Mouse (Mus musculus) G1E (cell line): Measurements from ENCODE around the gene Ncf4. TPM values are rescaled to one million over a fixed set of nuclear protein-coding genes. Genes with fewer than 3 reads are reported as not detected.

Experiments used
- ATAC-seq: 2 replicates; pipeline ENCODE4 v1.8.0; 2016; ENCODE audit warnings: mild to moderate bottlenecking; ENCODE audit not compliant: insufficient number of reproducible peaks, poor library complexity, low FRiP score, severe bottlenecking; ENCODE audit errors: extremely low read depth
- DNase-seq: peaks from one replicate; pipeline ENCODE4 v3.0.0; 2012; ENCODE audit warnings: low spot score
- H3K27me3 ChIP-seq: 2 replicates; pipeline ENCODE4 v1.6.1; 2012; ENCODE audit warnings: mild to moderate bottlenecking, low read length, inconsistent platforms; ENCODE audit not compliant: insufficient read depth
- H3K36me3 ChIP-seq: replicated peaks from 2 replicates; pipeline ENCODE3; 2012; ENCODE audit warnings: mild to moderate bottlenecking, inconsistent platforms
- H3K4me1 ChIP-seq: 2 replicates; pipeline ENCODE4 v1.6.1; 2012; ENCODE audit warnings: low read depth, low read length, inconsistent platforms, mixed read lengths; ENCODE audit not compliant: insufficient read depth
- H3K4me3 ChIP-seq: 2 replicates; pipeline ENCODE4 v1.5.1; 2012; ENCODE audit warnings: low read depth, mild to moderate bottlenecking, inconsistent platforms, low read length, moderate library complexity, mixed read lengths
- H3K9me3 ChIP-seq: replicated peaks from 2 replicates; pipeline ENCODE4 v1.6.1; 2012; ENCODE audit warnings: inconsistent platforms
- CTCF ChIP-seq: IDR thresholded peaks from 2 replicates; pipeline ENCODE4 v1.5.1; 2012; ENCODE audit warnings: low read depth, low read length, inconsistent platforms, mixed read lengths
- GATA1 ChIP-seq: IDR thresholded peaks from 2 replicates; pipeline ENCODE4 v1.6.1; 2012; ENCODE audit warnings: borderline replicate concordance, low read length, inconsistent platforms, mixed read lengths
- GATA2 ChIP-seq: IDR thresholded peaks from 2 replicates; pipeline ENCODE4 v1.6.1; 2012; ENCODE audit warnings: low read depth, low read length, inconsistent platforms, borderline replicate concordance
- POLR2AphosphoS5 ChIP-seq: IDR thresholded peaks from 2 replicates; pipeline ENCODE4 v1.6.1; 2012; ENCODE audit warnings: low read depth, low read length, inconsistent platforms; ENCODE audit not compliant: insufficient replicate concordance
- TAL1 ChIP-seq: conservative IDR thresholded peaks from 2 replicates; pipeline ENCODE4 v1.6.1; 2012; ENCODE audit warnings: low read depth, low read length, inconsistent platforms, mixed read lengths
- polyA plus RNA-seq: library from polyadenylated mRNA; stranded (reverse); fragments of >175 nt; gene quantifications from 2 replicates; pipeline ENCODE4 v1.2.3, GENCODE M21; 2012
- total RNA-seq, 2 experiments: library from RNA; stranded (forward) in 1 of 2; stranded (reverse) in 1 of 2; fragments of 200-1000 nt in 1 of 2; fragments of >200 nt in 1 of 2; fragmentation: Nextera tagmentation in 1 of 2; gene quantifications; 2 replicates each; pipeline ENCODE4 v1.2.3; 2014 to 2017

The Ncf4 gene
- total RNA-seq (2014; fragmentation: Nextera tagmentation) (16.1 and 19.0 TPM in 2 replicates), total RNA-seq (2017) (64.1 and 67.1 TPM in 2 replicates), polyA plus RNA-seq (3.2 and 4.5 TPM in 2 replicates)

DNA sequence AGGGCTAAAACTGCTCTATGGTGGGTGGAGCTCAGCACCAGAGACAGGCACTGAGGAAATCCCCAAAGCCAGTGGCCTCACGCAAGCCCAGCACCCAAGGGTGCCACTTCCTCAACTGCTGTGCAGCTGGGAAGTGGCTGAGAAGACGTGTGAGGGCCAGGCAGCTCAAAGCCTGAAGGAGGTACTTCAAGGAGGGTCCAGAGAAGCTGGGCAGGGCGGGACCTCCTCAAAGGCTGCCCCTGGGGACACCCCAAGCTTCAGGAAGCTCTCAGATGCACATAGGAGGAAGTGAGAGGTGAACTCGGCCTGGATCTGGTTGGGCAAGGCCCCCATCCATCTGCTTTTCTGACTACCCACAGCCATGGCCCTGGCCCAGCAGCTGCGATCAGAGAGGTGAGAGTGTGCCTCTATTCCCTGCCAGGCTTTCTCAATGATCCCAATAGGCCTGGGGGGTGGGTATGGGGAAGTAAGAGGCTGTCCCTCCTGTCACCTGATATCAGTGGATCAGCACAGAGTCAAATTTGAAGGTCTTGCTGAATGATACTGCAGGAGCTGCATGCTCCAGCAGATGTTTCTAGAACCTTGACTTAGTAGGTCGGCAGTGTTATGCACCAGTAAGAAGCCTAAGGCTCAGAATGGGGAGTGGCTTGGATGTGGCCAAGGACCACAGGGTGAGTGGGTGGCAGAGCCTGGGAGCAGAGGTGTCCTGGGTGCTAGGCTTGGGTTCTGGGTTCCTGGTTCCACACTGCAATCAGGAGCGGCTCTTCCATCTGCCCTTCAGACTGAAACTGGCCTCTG lies at the start of gene Ncf4:
Gene Ncf4 (plus strand): TSS at position 107 of the 798 bp plus-strand sequence.
- Histone ChIP-seq H3K4me3 (peak within 1 kb of the TSS; percentile 30; the same call in 1 of the 2 replicates), H3K4me1 (peaks cover 19% of the 10 kb centered on the region), H3K36me3 (no peaks in the 10 kb centered on the region), H3K9me3 (no peaks in the 10 kb centered on the region), H3K27me3 (peaks cover 77% of the 10 kb centered on the region)
- no peak for TF ChIP-seq GATA1
- no peak for TF ChIP-seq TAL1
- no peak for TF ChIP-seq POLR2AphosphoS5
- TF ChIP-seq GATA2, result no peak
- no peak for TF ChIP-seq CTCF
- peak; percentile 55 for ATAC-seq
- DNase-seq, result no peak

DNA sequence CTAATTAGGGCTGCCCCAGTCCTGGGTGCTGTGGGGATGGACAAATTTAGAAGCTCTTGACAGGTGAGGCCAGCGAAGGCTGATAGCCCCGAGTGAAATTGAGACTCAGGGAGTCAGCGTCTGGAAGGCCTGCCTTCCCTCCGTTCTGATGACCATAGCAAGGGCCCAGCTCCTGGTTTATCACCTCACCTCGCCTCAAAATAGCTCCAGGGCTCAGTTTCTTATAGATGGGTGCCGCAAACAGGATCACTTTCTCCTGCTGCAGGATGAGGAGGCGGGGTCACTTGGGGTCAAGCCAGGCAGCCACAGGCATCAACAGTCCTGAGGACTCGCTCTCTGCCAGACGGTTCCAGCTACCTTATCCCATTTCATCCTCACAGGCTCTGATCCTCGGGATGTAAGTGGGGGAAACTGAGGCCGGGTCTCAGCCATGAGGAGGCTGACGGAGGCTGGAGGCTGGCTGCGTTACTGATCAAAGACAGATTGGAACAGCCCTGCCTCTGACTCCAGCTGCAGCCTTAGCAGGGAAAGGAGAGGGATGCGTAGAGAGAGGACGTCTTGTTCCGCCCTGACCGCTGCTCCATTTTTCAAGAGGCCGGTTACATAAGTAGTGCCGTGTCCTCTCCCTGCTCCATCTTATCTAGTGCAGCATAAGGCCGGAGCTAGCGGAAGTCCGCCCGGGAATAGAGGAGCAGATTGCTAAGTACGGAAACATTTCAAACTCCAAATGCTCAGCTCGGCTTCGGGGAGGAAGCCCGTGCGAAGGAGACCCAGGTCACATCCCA lies 49.3 kb upstream of the Ncf4 start:
- TF ChIP-seq POLR2AphosphoS5 (no peak), GATA1 (no peak), CTCF (no peak), GATA2 (no peak), TAL1 (no peak)
- H3K4me1 ChIP-seq, result no peaks in the 10 kb centered on the region
- ATAC-seq (no peak), DNase-seq (no peak)
- H3K4me3 ChIP-seq, result no peak overlapping the region
- H3K9me3 ChIP-seq, result no peaks in the 10 kb centered on the region
- H3K36me3 ChIP-seq, result no peaks in the 10 kb centered on the region
- H3K27me3 ChIP-seq, result peaks cover 16% of the 10 kb centered on the region

DNA sequence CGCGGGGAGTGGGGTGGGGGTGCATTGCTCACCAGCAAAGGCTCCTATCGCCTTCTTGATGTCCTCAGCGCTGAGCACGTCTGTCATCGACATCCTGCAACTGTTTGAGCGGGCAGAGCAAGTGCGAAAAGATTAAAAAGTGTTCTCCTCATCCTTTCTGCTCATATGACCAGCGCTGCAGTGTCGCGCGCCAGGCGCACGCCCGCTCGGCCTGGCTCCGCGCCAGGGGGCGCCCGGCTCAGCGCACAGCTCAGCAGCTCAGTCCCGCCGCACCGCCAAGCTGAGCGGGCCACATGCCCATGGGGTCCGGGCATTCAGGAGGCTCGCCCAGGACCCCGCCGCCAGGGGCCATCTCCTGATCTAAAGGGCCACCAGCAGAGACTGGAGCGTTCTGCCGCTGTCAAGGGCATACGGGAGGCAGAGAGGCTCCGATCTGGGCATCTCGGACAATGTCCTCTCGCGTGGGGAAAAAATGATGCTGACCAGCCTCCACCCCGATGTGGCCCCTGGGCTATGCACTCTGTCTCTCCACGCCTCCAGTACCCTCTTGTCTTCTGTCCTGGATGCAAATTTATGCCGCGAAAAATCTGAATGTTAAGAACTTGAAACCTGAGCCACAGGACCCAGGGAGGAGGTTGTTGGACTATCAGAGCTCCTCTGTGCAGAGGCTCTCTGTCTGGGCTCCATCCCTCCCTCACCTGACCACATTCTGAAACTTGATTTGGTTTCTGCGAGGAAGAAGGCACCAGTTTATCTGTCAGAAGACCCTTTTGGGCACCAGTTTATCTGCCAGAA lies 40.4 kb upstream of the Ncf4 start:
- ATAC-seq (no peak), DNase-seq (no peak)
- H3K27me3 ChIP-seq, result peaks cover 22% of the 10 kb centered on the region
- no peaks in the 10 kb centered on the region for H3K9me3 ChIP-seq
- TF ChIP-seq GATA2, result no peak
- no peak for TF ChIP-seq CTCF
- TF ChIP-seq GATA1, result no peak
- TF ChIP-seq POLR2AphosphoS5, result no peak
- TF ChIP-seq TAL1, result no peak
- H3K36me3 ChIP-seq, result no peaks in the 10 kb centered on the region
- no peaks in the 10 kb centered on the region for H3K4me1 ChIP-seq
- no peak overlapping the region for H3K4me3 ChIP-seq

DNA sequence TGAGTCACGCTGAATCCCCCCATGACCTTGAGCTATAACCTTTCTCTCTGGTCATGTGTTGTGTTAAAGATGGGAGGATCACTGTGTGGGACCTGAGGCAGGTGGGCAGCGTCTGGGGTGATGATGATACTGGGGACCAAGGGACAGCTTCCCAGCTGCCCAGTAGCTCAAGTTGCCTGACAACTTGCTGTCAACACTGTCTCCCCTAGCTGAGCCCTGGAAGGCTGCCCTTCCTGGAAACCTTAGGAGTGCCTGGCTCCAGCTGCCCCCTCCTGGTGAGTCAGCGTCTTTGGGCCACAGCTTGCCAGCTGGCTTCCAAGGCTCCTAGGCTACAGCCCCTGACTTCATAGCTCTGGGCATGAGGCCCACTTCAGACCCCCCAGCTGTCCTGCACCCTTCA lies 39.4 kb upstream of the Ncf4 start:
- no peak overlapping the region for H3K4me3 ChIP-seq
- no peaks in the 10 kb centered on the region for H3K36me3 ChIP-seq
- DNase-seq (no peak), ATAC-seq (no peak)
- H3K27me3 ChIP-seq, result peaks cover 22% of the 10 kb centered on the region
- TF ChIP-seq CTCF (no peak), GATA1 (no peak), TAL1 (no peak), POLR2AphosphoS5 (no peak), GATA2 (no peak)
- H3K9me3 ChIP-seq, result no peaks in the 10 kb centered on the region
- H3K4me1 ChIP-seq, result no peaks in the 10 kb centered on the region

DNA sequence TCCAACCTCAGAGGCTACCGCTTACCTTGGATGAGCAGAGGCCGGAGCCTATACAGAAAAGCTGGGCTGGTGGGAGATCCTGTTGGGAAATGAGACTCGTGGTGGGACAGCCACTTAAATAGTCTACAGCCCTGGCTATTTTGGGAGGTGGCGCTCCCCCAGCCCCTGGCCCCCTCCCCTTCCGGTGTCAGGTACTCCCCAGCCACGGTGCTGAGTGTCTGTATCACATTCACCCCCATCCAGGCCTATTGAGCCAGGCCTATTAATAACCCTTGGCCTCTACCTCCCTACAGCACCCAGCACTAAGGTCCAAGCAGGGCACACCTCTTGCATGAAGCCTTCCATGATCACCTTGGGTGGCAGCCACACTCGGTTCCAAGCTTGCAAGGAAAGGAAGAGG lies 38.3 kb upstream of the Ncf4 start, which contains the start of gene Pvalb:
Gene Pvalb (minus strand): TSS at position 89 of the 400 bp plus-strand sequence.
- Histone ChIP-seq H3K9me3 (no peaks in the 10 kb centered on the region), H3K4me1 (no peaks in the 10 kb centered on the region), H3K36me3 (no peaks in the 10 kb centered on the region), H3K4me3 (no peak within 1 kb of the TSS), H3K27me3 (peaks cover 19% of the 10 kb centered on the region)
- TF ChIP-seq TAL1 (no peak), GATA1 (no peak), GATA2 (no peak), POLR2AphosphoS5 (no peak), CTCF (no peak)
- DNase-seq (no peak), ATAC-seq (no peak)
